Mouse (Mus musculus) small intestine, adult 2 months (tissue): ENCODE measurements around the gene Gm12117. TPM values are rescaled to one million over a fixed set of nuclear protein-coding genes. Genes with fewer than 3 reads are reported as not detected.

Experiments used
- H3K27ac ChIP-seq: fragments of 200-500 bp; 2 replicates; pipeline ENCODE4 v1.5.1; 2012; ENCODE audit warnings: low read depth, low read length, control low read depth, inconsistent platforms; ENCODE audit not compliant: insufficient read depth
- H3K27me3 ChIP-seq: fragments of 200-500 bp; 2 replicates; pipeline ENCODE4 v1.6.1; 2012; ENCODE audit warnings: mild to moderate bottlenecking, moderate library complexity, low read length, inconsistent platforms; ENCODE audit not compliant: control insufficient read depth, insufficient read depth
- H3K36me3 ChIP-seq: fragments of 200-500 bp; 2 replicates; pipeline ENCODE4 v1.6.1; 2012; ENCODE audit warnings: mild to moderate bottlenecking, low read length, control low read depth, inconsistent platforms; ENCODE audit not compliant: control insufficient read depth, insufficient read depth
- H3K4me1 ChIP-seq: fragments of 200-500 bp; 2 replicates; pipeline ENCODE4 v1.6.1; 2012; ENCODE audit warnings: low read length, inconsistent platforms, mixed read lengths; ENCODE audit not compliant: control insufficient read depth, insufficient read depth, insufficient read length
- H3K4me3 ChIP-seq: fragments of 200-500 bp; 2 replicates; pipeline ENCODE4 v1.5.1; 2012; ENCODE audit warnings: low read depth, mild to moderate bottlenecking, control low read depth, inconsistent platforms, low read length, moderate library complexity
- CTCF ChIP-seq: fragments of 200-500 bp; IDR thresholded peaks from 2 replicates; pipeline ENCODE4 v1.5.1; 2012; ENCODE audit warnings: low read depth, mild to moderate bottlenecking, control low read depth, inconsistent platforms, low read length, moderate library complexity, mixed read lengths; ENCODE audit not compliant: insufficient replicate concordance, insufficient read length; ENCODE audit errors: extremely low read depth
- POLR2A ChIP-seq: fragments of 200-500 bp; IDR thresholded peaks from 2 replicates; pipeline ENCODE4 v1.6.1; 2012; ENCODE audit warnings: low read depth, mild to moderate bottlenecking, control low read depth, inconsistent platforms, low read length, moderate library complexity
- WGBS: fragments of 180-500 bp; shearing (Covaris S2); methylation state at CpG from one replicate; pipeline ENCODE4 v1.1.7; 2018; 5-methylcytosine and 5-hydroxymethylcytosine counted together
- polyA plus RNA-seq: library from polyadenylated mRNA; depleted of rRNA; stranded (reverse); fragments of >200 nt; gene quantifications from 2 replicates; pipeline ENCODE4 v1.2.3, GENCODE M21; 2012; rRNA removed

The Gm12117 gene
- polyA plus RNA-seq, 1 experiment, result not detected

- 87% methylated on average over 2 of the region's 2 CpGs for WGBS
Measured at GRCm38 (mm10) chr11:33278571-33278970, 2.0 kb upstream of the Gm12117 start.

GRCm38 (mm10) chr11:33274816-33275215 lies 1.7 kb downstream of the Gm12117 start:
- TF ChIP-seq POLR2A (no peak), CTCF (no peak)
- Histone ChIP-seq H3K4me1 (no peaks in the 10 kb centered on the region), H3K36me3 (no peaks in the 10 kb centered on the region), H3K4me3 (no peak overlapping the region), H3K27ac (no peak overlapping the region), H3K27me3 (no peaks in the 10 kb centered on the region)
- WGBS, result 60% methylated on average over 3 of the region's 3 CpGs

More at GRCm38 (mm10) chr11:33278571-33278970, 2.0 kb upstream of the Gm12117 start:
- Histone ChIP-seq H3K27ac (no peak overlapping the region), H3K36me3 (no peaks in the 10 kb centered on the region), H3K4me1 (no peaks in the 10 kb centered on the region), H3K4me3 (no peak overlapping the region), H3K27me3 (no peaks in the 10 kb centered on the region)
- TF ChIP-seq CTCF, result no peak

- WGBS, result 77% methylated on average over 1 of the region's 1 CpGs
- TF ChIP-seq POLR2A (no peak), CTCF (no peak)
- no peaks in the 10 kb centered on the region for H3K27me3 ChIP-seq
- H3K27ac ChIP-seq, result no peak overlapping the region
- no peaks in the 10 kb centered on the region for H3K4me1 ChIP-seq
- H3K4me3 ChIP-seq, result no peak overlapping the region
- H3K36me3 ChIP-seq, result no peaks in the 10 kb centered on the region
Measured at GRCm38 (mm10) chr11:33274294-33274693, 2.2 kb downstream of the Gm12117 start.

GRCm38 (mm10) chr11:33240295-33240694 lies 36.2 kb downstream of the Gm12117 start:
- Histone ChIP-seq H3K36me3 (no peaks in the 10 kb centered on the region), H3K4me1 (no peaks in the 10 kb centered on the region), H3K27ac (no peak overlapping the region), H3K27me3 (no peaks in the 10 kb centered on the region), H3K4me3 (no peak overlapping the region)
- 67% methylated on average over 3 of the region's 3 CpGs for WGBS
- TF ChIP-seq CTCF (no peak), POLR2A (no peak)

GRCm38 (mm10) chr11:33234134-33234533 lies 42.4 kb downstream of the Gm12117 start:
- Histone ChIP-seq H3K27ac (no peak overlapping the region), H3K36me3 (no peaks in the 10 kb centered on the region), H3K4me3 (no peak overlapping the region), H3K4me1 (no peaks in the 10 kb centered on the region), H3K27me3 (no peaks in the 10 kb centered on the region)
- TF ChIP-seq CTCF (no peak), POLR2A (no peak)
- WGBS, result 70% methylated on average over 3 of the region's 3 CpGs

GRCm38 (mm10) chr11:33232056-33232455 lies 44.5 kb downstream of the Gm12117 start:
- no peaks in the 10 kb centered on the region for H3K4me1 ChIP-seq
- H3K4me3 ChIP-seq, result no peak overlapping the region
- no peak overlapping the region for H3K27ac ChIP-seq
- H3K36me3 ChIP-seq, result no peaks in the 10 kb centered on the region
- WGBS, result 67% methylated on average over 5 of the region's 5 CpGs
- H3K27me3 ChIP-seq, result no peaks in the 10 kb centered on the region
- TF ChIP-seq POLR2A (no peak), CTCF (no peak)

- no peak overlapping the region for H3K27ac ChIP-seq
- TF ChIP-seq CTCF (no peak), POLR2A (no peak)
- WGBS, result 84% methylated on average over 2 of the region's 2 CpGs
Measured at GRCm38 (mm10) chr11:33228186-33228585, 48.4 kb downstream of the Gm12117 start.

GRCm38 (mm10) chr11:33226516-33226915 lies 50.0 kb downstream of the Gm12117 start:
- WGBS, result 83% methylated on average over 8 of the region's 8 CpGs
- TF ChIP-seq POLR2A, result no peak
- no peak for TF ChIP-seq CTCF
- H3K27me3 ChIP-seq, result no peaks in the 10 kb centered on the region
- no peaks in the 10 kb centered on the region for H3K36me3 ChIP-seq
- H3K27ac ChIP-seq, result no peak overlapping the region
- no peak overlapping the region for H3K4me3 ChIP-seq
- 0 out of 2 replicates have a peak, but pooled peaks cover 2% of the 10 kb centered on the region for H3K4me1 ChIP-seq

More at GRCm38 (mm10) chr11:33228186-33228585, 48.4 kb downstream of the Gm12117 start:
- Histone ChIP-seq H3K4me3 (no peak overlapping the region), H3K27me3 (no peaks in the 10 kb centered on the region), H3K4me1 (no peaks in the 10 kb centered on the region), H3K36me3 (no peaks in the 10 kb centered on the region)

Other genes with a start within 250 kb of the Gm12117 start
- 0.09 TPM in 1 of 2 replicates, not detected in the other for gene Fgf18, start 129.3 kb downstream of the Gm12117 start, polyA plus RNA-seq
- 7.1 and 18.2 TPM in 2 replicates for gene Npm1, start 113.5 kb downstream of the Gm12117 start, polyA plus RNA-seq
- 0.05 TPM in 1 of 2 replicates, not detected in the other for gene Tlx3, start 73.1 kb downstream of the Gm12117 start, polyA plus RNA-seq
- 0.05 and 0.13 TPM in 2 replicates for gene Ranbp17, start 237.0 kb upstream of the Gm12117 start, polyA plus RNA-seq